In genomic region chr9:83485966-83486365, GRCm38 (mm10) we compare ENCODE assay signal across 13 mouse cellular contexts. TPM values are rescaled to one million over a fixed set of nuclear protein-coding genes. Genes with fewer than 3 reads are reported as not detected.
DNase-seq lines count a peak whose midpoint lies in the region.
"Had no signal": no experiment of that assay in that cellular context is flagged by ENCODE, and none has a peak within 500 bp of the region (broad histone marks: within the 10 kb centered on the region; RNA-seq: fewer than 3 reads in every experiment).

No protein-coding gene starts in this region.

- peak; percentile 25 to 53 for DNase-seq in cerebellum, postnatal 10 days
- DNase-seq in cerebellum, adult 9-10 months, result no peak
- DNase-seq in ovary, adult 18-20 months (ENCODE audit: low spot score), result peak; percentile 60
- DNase-seq in ovary, postnatal 10 days (ENCODE audit: low spot score), result no peak
- peak; percentile 78 for DNase-seq in adrenal gland, adult 2 months
- peak; percentile 69 for DNase-seq in adrenal gland, postnatal 25 days
- no peak for DNase-seq in retina, embryonic 14.5 days (ENCODE audit: low spot score)
- DNase-seq in urinary bladder, postnatal 25 days (ENCODE audit: low spot score), result no peak
- DNase-seq: cerebellum, adult 11-12 months; cerebellum, adult 9-11 months; gastrocnemius, postnatal 14 days; heart, adult 2 months; heart, postnatal 14 days had no signal

RNA-seq across cellular contexts. Expression of gene Lca5, which starts 45.0 kb away (rescaled TPM):
- total RNA-seq in adrenal gland, adult 2 months (2021), result 1 to 10 TPM; 4.1 to 5.6 TPM
- polyA plus RNA-seq in adrenal gland, adult 2 months (2012; rRNA removed), result 0.23 and 0.33 TPM in 2 replicates
- total RNA-seq in adrenal gland, postnatal 25 days (2021), result 4.9 and 7.6 TPM in 2 replicates

Comparison
In these comparisons a context has a peak if more than half of its experiments do, and no peak if none do; other contexts are left out.
1. DNase-seq: peak in cerebellum, postnatal 10 days (2 of 2), ovary, adult 18-20 months (single experiment), adrenal gland, adult 2 months (single experiment) and adrenal gland, postnatal 25 days (single experiment); none in cerebellum, adult 9-10 months (single experiment), ovary, postnatal 10 days (single experiment), retina, embryonic 14.5 days (single experiment) and urinary bladder, postnatal 25 days (single experiment).